Mouse (Mus musculus) heart, embryonic 16.5 days (tissue): ENCODE data around the gene Dusp10. TPM values are rescaled to one million over a fixed set of nuclear protein-coding genes. Genes with fewer than 3 reads are reported as not detected.
A peak's percentile ranks its signal among the peaks of the same experiment; 100 is the strongest.

Experiments used
- ATAC-seq: fragments of 200-750 bp; cut with Nextera tagmentation; replicated peaks from 2 replicates; pipeline ENCODE4 v1.8.0; 2017; ENCODE audit warnings: moderate number of reproducible peaks; ENCODE audit not compliant: insufficient read depth, low FRiP score; ENCODE audit errors: extremely low read depth
- H3K27ac ChIP-seq: fragments of 300-500 bp; sonication (generic); 2 replicates; pipeline ENCODE4 v1.5.1; 2014; ENCODE audit warnings: mild to moderate bottlenecking, low read length, control low read depth, moderate library complexity
- H3K27me3 ChIP-seq: fragments of 300-500 bp; sonication (generic); 2 replicates; pipeline ENCODE4 v1.6.1; 2014; ENCODE audit warnings: low read length, mixed read lengths; ENCODE audit not compliant: control insufficient read depth, insufficient read depth
- H3K36me3 ChIP-seq: fragments of 300-500 bp; sonication (generic); 2 replicates; pipeline ENCODE4 v1.6.1; 2014; ENCODE audit not compliant: control insufficient read depth, insufficient read depth
- H3K4me1 ChIP-seq: fragments of 300-500 bp; sonication (generic); 2 replicates; pipeline ENCODE4 v1.6.1; 2014; ENCODE audit warnings: low read length, mixed read lengths; ENCODE audit not compliant: control insufficient read depth, insufficient read depth
- H3K4me2 ChIP-seq: fragments of 300-500 bp; sonication (generic); 2 replicates; pipeline ENCODE4 v1.6.1; 2014; ENCODE audit warnings: low read depth, mild to moderate bottlenecking, control low read depth, low read length
- H3K4me3 ChIP-seq: fragments of 300-500 bp; sonication (generic); 2 replicates; pipeline ENCODE4 v1.5.1; 2014; ENCODE audit warnings: mild to moderate bottlenecking, control low read depth, low read length
- H3K9ac ChIP-seq: fragments of 300-500 bp; sonication (generic); 2 replicates; pipeline ENCODE4 v1.6.1; 2014; ENCODE audit warnings: low read length, control low read depth
- H3K9me3 ChIP-seq: fragments of 300-500 bp; sonication (generic); replicated peaks from 2 replicates; pipeline ENCODE4 v1.6.1; 2016; ENCODE audit warnings: low read length; ENCODE audit not compliant: control insufficient read depth
- WGBS: fragments of 180-500 bp; shearing (Covaris S2); extraction: QIAGEN DNeasy Blood & Tissue Kit; methylation state at CpG from one replicate; pipeline ENCODE4 v1.1.7; 2014; 5-methylcytosine and 5-hydroxymethylcytosine counted together
- polyA plus RNA-seq: library from polyadenylated mRNA; unstranded; fragments of >200 nt; fragmentation: Nextera tagmentation; extraction: Ambion mirVana; gene quantifications from 2 replicates; pipeline ENCODE4 v1.2.1, GENCODE M21; 2015

Gene Dusp10
- polyA plus RNA-seq, 1 experiment from 2014 or later = 15.5 TPM

- Histone ChIP-seq H3K27ac (no peak overlapping the region), H3K4me3 (no peak overlapping the region), H3K27me3 (no peaks in the 10 kb centered on the region), H3K36me3 (no peaks in the 10 kb centered on the region), H3K9ac (no peak overlapping the region), H3K4me1 (peaks cover 26% of the 10 kb centered on the region), H3K4me2 (no peak overlapping the region), H3K9me3 (no peaks in the 10 kb centered on the region)
- no peak for ATAC-seq
- 68% methylated on average over 6 of the region's 6 CpGs for WGBS
These were observed 33.1 kb downstream of the Dusp10 start for GRCm38 (mm10) chr1:184046070-184046677.

- H3K4me2 ChIP-seq = no peak overlapping the region
- ATAC-seq = no peak
- no peak overlapping the region for H3K9ac ChIP-seq
- WGBS = 75% methylated on average over 9 of the region's 9 CpGs
- peak overlapping the region; percentile 18 for H3K27ac ChIP-seq
- 0 out of 2 replicates have a peak, but pooled peaks cover 2% of the 10 kb centered on the region for H3K36me3 ChIP-seq
- H3K9me3 ChIP-seq = no peaks in the 10 kb centered on the region
- no peak overlapping the region for H3K4me3 ChIP-seq
- H3K4me1 ChIP-seq = peaks cover 33% of the 10 kb centered on the region
- H3K27me3 ChIP-seq = no peaks in the 10 kb centered on the region
These were observed 34.7 kb downstream of the Dusp10 start for GRCm38 (mm10) chr1:184047818-184048217.

- Histone ChIP-seq H3K36me3 (0 out of 2 replicates have a peak, but pooled peaks cover 2% of the 10 kb centered on the region), H3K4me1 (peaks cover 39% of the 10 kb centered on the region), H3K9ac (peak overlapping the region; percentile 58), H3K4me3 (peak overlapping the region; percentile 31), H3K9me3 (no peaks in the 10 kb centered on the region), H3K27ac (peak overlapping the region; percentile 72), H3K4me2 (peak overlapping the region; percentile 56), H3K27me3 (no peaks in the 10 kb centered on the region)
- 49% methylated on average over 10 of the region's 10 CpGs for WGBS
- ATAC-seq = 0 out of 2 replicates have a peak, but pooled peaks have one; percentile 30
These were observed 35.7 kb downstream of the Dusp10 start for GRCm38 (mm10) chr1:184048675-184049418.

GRCm38 (mm10) chr1:184051286-184051685, 38.2 kb downstream of the Dusp10 start:
- Histone ChIP-seq H3K9ac (peak overlapping the region; percentile 25), H3K4me3 (no peak overlapping the region), H3K27me3 (no peaks in the 10 kb centered on the region), H3K36me3 (0 out of 2 replicates have a peak, but pooled peaks cover 2% of the 10 kb centered on the region), H3K27ac (peak overlapping the region; percentile 75), H3K4me2 (no peak overlapping the region), H3K4me1 (peaks cover 39% of the 10 kb centered on the region), H3K9me3 (no peaks in the 10 kb centered on the region)
- ATAC-seq = no peak
- 59% methylated on average over 1 of the region's 1 CpGs for WGBS

- peaks cover 42% of the 10 kb centered on the region for H3K4me1 ChIP-seq
These were observed 38.7 kb downstream of the Dusp10 start for GRCm38 (mm10) chr1:184051824-184052223.

DNA sequence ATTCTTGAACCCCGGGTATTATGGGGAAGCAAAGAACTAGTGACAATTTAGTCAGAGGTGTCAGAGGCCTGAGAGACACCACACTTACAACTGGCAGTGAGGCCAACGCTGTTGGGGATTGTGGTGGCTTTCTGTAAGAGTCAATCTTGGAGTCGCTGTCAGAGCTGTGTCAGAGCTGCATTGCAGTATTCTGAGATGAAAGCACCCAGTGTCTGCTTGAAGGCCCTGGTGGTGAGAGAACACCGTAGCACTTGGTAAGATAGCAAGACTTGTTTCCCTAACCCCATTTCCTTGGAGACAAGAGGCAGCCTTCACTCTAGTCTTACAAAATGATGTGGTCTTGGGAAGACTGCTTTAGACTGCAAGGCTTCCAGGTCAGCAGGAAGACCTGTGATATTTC, 39.2 kb downstream of the Dusp10 start:
- 0 out of 2 replicates have a peak, but pooled peaks cover 5% of the 10 kb centered on the region for H3K36me3 ChIP-seq
- no peaks in the 10 kb centered on the region for H3K27me3 ChIP-seq
- 23% methylated on average over 4 of the region's 4 CpGs for WGBS
- ATAC-seq = no peak
- peak overlapping the region; percentile 3 for H3K4me2 ChIP-seq
- peaks cover 44% of the 10 kb centered on the region for H3K4me1 ChIP-seq
- H3K27ac ChIP-seq = peak overlapping the region; percentile 75
- no peak overlapping the region for H3K4me3 ChIP-seq
- no peaks in the 10 kb centered on the region for H3K9me3 ChIP-seq
- no peak overlapping the region for H3K9ac ChIP-seq

More at GRCm38 (mm10) chr1:184051824-184052223, 38.7 kb downstream of the Dusp10 start:
- peak overlapping the region; percentile 3 for H3K4me2 ChIP-seq
- 0 out of 2 replicates have a peak, but pooled peaks cover 5% of the 10 kb centered on the region for H3K36me3 ChIP-seq
- peak overlapping the region; percentile 75 for H3K27ac ChIP-seq
- no peak overlapping the region for H3K4me3 ChIP-seq
- 13% methylated on average over 6 of the region's 6 CpGs for WGBS
- H3K9me3 ChIP-seq = no peaks in the 10 kb centered on the region
- ATAC-seq = peak; percentile 34; the same call in 1 of the 2 replicates
- H3K27me3 ChIP-seq = no peaks in the 10 kb centered on the region
- H3K9ac ChIP-seq = peak overlapping the region; percentile 25; the same call in 1 of the 2 replicates

DNA sequence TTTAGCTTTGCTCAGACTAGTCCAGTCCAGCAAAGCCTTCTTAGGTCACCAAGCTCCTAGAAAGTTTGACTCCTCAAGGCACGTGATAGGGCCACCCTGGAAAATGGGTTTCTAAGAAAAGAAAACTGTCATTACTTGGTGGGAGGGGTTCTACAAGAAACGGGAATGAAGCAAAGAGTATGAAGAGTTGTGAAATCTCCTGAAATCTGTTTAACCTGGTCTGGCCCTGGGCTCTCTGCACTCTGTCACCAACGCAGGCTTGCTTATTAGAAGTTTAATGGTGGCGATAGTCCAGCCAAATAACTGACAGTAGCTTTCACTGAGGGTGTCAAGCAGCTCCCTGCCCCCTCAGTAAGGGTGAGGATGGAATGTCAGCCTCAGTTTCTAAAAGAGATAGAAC, 40.0 kb downstream of the Dusp10 start:
- Histone ChIP-seq H3K27ac (peak overlapping the region; percentile 28), H3K9ac (peak overlapping the region; percentile 38; the same call in 1 of the 2 replicates), H3K9me3 (no peaks in the 10 kb centered on the region), H3K4me1 (peaks cover 52% of the 10 kb centered on the region), H3K27me3 (no peaks in the 10 kb centered on the region), H3K4me2 (0 out of 2 replicates have a peak overlapping the region, but pooled peaks have one; percentile 2), H3K36me3 (0 out of 2 replicates have a peak, but pooled peaks cover 5% of the 10 kb centered on the region), H3K4me3 (no peak overlapping the region)
- ATAC-seq = no peak
- WGBS = 45% methylated on average over 4 of the region's 4 CpGs

DNA sequence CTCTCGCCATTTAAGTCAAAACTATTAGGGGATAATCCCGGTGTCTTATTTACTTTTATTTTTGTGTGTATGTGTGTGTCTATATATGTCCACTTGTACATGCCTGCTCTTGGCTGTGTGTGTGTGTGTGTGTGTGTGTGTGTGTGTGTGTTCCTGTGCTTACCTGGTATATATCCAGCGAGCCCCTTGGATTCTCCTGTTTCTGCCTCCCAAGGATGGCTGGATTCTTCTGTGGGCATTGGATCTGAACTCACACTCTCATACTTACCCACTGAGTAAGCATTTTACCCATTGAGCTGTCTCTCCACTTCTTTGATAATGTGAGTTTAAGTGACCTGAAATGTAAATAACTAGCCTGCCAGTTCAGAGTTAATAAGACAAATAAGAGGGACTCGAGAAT, 40.6 kb downstream of the Dusp10 start:
- Histone ChIP-seq H3K4me2 (no peak overlapping the region), H3K36me3 (0 out of 2 replicates have a peak, but pooled peaks cover 5% of the 10 kb centered on the region), H3K4me3 (no peak overlapping the region), H3K27me3 (no peaks in the 10 kb centered on the region), H3K27ac (no peak overlapping the region), H3K9me3 (no peaks in the 10 kb centered on the region), H3K9ac (no peak overlapping the region), H3K4me1 (peaks cover 53% of the 10 kb centered on the region)
- no peak for ATAC-seq
- 80% methylated on average over 4 of the region's 4 CpGs for WGBS

- H3K4me1 ChIP-seq = peaks cover 50% of the 10 kb centered on the region
- 0 out of 2 replicates have a peak, but pooled peaks cover 5% of the 10 kb centered on the region for H3K36me3 ChIP-seq
- H3K4me3 ChIP-seq = no peak overlapping the region
- no peaks in the 10 kb centered on the region for H3K9me3 ChIP-seq
- no peak overlapping the region for H3K9ac ChIP-seq
- no peak overlapping the region for H3K4me2 ChIP-seq
- no peak for ATAC-seq
- H3K27me3 ChIP-seq = no peaks in the 10 kb centered on the region
- WGBS = 90% methylated on average over 2 of the region's 2 CpGs
- no peak overlapping the region for H3K27ac ChIP-seq
These were observed 41.1 kb downstream of the Dusp10 start for GRCm38 (mm10) chr1:184054176-184054575.
